Mouse (Mus musculus) spleen, adult 12 weeks (tissue): Measurements from ENCODE around the gene Miga1.

Source experiments
- DNase-seq: peaks from one replicate; pipeline ENCODE4 v3.0.0; 2022; ENCODE audit warnings: low spot score

The Miga1 gene

GRCm38 (mm10) chr3:152339862-152340557, at the start of gene Miga1:
Gene Miga1 (minus strand): TSS chr3:152340407.
- peak; percentile 34 for DNase-seq

- no peak for DNase-seq
These were observed 43.9 kb upstream of the Miga1 start for GRCm38 (mm10) chr3:152384106-152384505.

- DNase-seq = no peak
These were observed 35.9 kb upstream of the Miga1 start for GRCm38 (mm10) chr3:152376063-152376462.

- no peak for DNase-seq
These were observed 24.0 kb upstream of the Miga1 start for GRCm38 (mm10) chr3:152364181-152364580.

- no peak for DNase-seq
These were observed 18.9 kb upstream of the Miga1 start for GRCm38 (mm10) chr3:152359151-152359550.

GRCm38 (mm10) chr3:152356751-152357150, 16.5 kb upstream of the Miga1 start:
- DNase-seq = no peak

- DNase-seq = peak; percentile 30
These were observed 15.2 kb upstream of the Miga1 start for GRCm38 (mm10) chr3:152355361-152355760.

- DNase-seq = no peak
These were observed 13.4 kb upstream of the Miga1 start for GRCm38 (mm10) chr3:152353434-152354177.

GRCm38 (mm10) chr3:152352289-152352688, 12.1 kb upstream of the Miga1 start:
- no peak for DNase-seq

GRCm38 (mm10) chr3:152350966-152351365, 10.8 kb upstream of the Miga1 start:
- DNase-seq = no peak

- DNase-seq = no peak
These were observed 10.2 kb upstream of the Miga1 start for GRCm38 (mm10) chr3:152350431-152350830.

- DNase-seq = no peak
These were observed 8.0 kb upstream of the Miga1 start for GRCm38 (mm10) chr3:152348011-152348830.

- peak; percentile 8 for DNase-seq
These were observed 7.0 kb upstream of the Miga1 start for GRCm38 (mm10) chr3:152347227-152347626.

GRCm38 (mm10) chr3:152346633-152347141, 6.5 kb upstream of the Miga1 start:
- peak; percentile 31 for DNase-seq

- peak; percentile 94 for DNase-seq
These were observed 5.8 kb upstream of the Miga1 start, which contains the start of gene Usp33 for GRCm38 (mm10) chr3:152345732-152346632. Gene Usp33 (plus strand): TSS chr3:152346478.

GRCm38 (mm10) chr3:152342961-152343517, 2.8 kb upstream of the Miga1 start:
- no peak for DNase-seq

GRCm38 (mm10) chr3:152336085-152336484, 4.1 kb downstream of the Miga1 start:
- no peak for DNase-seq

- DNase-seq = no peak
These were observed 6.6 kb downstream of the Miga1 start for GRCm38 (mm10) chr3:152333641-152334040.

- no peak for DNase-seq
These were observed 7.5 kb downstream of the Miga1 start for GRCm38 (mm10) chr3:152332545-152333300.

GRCm38 (mm10) chr3:152332104-152332503, 8.1 kb downstream of the Miga1 start:
- no peak for DNase-seq
